Mouse (Mus musculus) liver, embryonic 11.5 days (tissue): ENCODE results near the gene Paxbp1. TPM values are rescaled to one million over a fixed set of nuclear protein-coding genes. Genes with fewer than 3 reads are reported as not detected.

Experiments
- ATAC-seq: fragments of 200-750 bp; cut with Nextera tagmentation; replicated peaks from 2 replicates; pipeline ENCODE4 v1.8.0; 2017; ENCODE audit warnings: moderate number of reproducible peaks, mild to moderate bottlenecking, moderate TSS enrichment, moderate library complexity; ENCODE audit not compliant: low FRiP score
- DNase-seq: peaks from one replicate; pipeline ENCODE4 v3.0.0-alpha.2; 2017; ENCODE audit warnings: low spot score
- H3K27ac ChIP-seq: fragments of 300-500 bp; sonication (generic); 2 replicates; pipeline ENCODE4 v1.5.1; 2014; ENCODE audit warnings: mild to moderate bottlenecking, low read depth, low read length, control low read depth
- H3K27me3 ChIP-seq: fragments of 300-500 bp; sonication (generic); replicated peaks from 2 replicates; pipeline ENCODE4 v1.6.1; 2014; ENCODE audit warnings: low read length, mixed read lengths; ENCODE audit not compliant: control insufficient read depth, insufficient read depth
- H3K36me3 ChIP-seq: fragments of 300-500 bp; sonication (generic); 2 replicates; pipeline ENCODE4 v1.6.1; 2014; ENCODE audit warnings: mild to moderate bottlenecking, low read length, moderate library complexity, mixed read lengths; ENCODE audit not compliant: control insufficient read depth, insufficient read depth
- H3K4me1 ChIP-seq: fragments of 300-500 bp; sonication (generic); replicated peaks from 2 replicates; pipeline ENCODE4 v1.6.1; 2014; ENCODE audit warnings: low read length, mixed read lengths; ENCODE audit not compliant: control insufficient read depth, insufficient read depth
- H3K4me2 ChIP-seq: fragments of 300-500 bp; sonication (generic); 2 replicates; pipeline ENCODE4 v1.6.1; 2014; ENCODE audit warnings: mild to moderate bottlenecking, control low read depth, moderate library complexity
- H3K4me3 ChIP-seq: fragments of 300-500 bp; sonication (generic); 2 replicates; pipeline ENCODE4 v1.5.1; 2014; ENCODE audit warnings: low read depth, low read length, control low read depth
- H3K9ac ChIP-seq: fragments of 300-500 bp; sonication (generic); 2 replicates; pipeline ENCODE4 v1.6.1; 2014; ENCODE audit warnings: low read depth, low read length, control low read depth
- H3K9me3 ChIP-seq: fragments of 300-500 bp; sonication (generic); 2 replicates; pipeline ENCODE4 v1.6.1; 2016; ENCODE audit warnings: low read length, inconsistent platforms, mixed read lengths; ENCODE audit not compliant: control insufficient read depth
- WGBS: fragments of 180-500 bp; shearing (Covaris S2); extraction: QIAGEN DNeasy Blood & Tissue Kit; methylation state at CpG from one replicate; pipeline ENCODE4 v1.1.7; 2014; 5-methylcytosine and 5-hydroxymethylcytosine counted together
- polyA plus RNA-seq: library from polyadenylated mRNA; unstranded; fragments of >200 nt; fragmentation: Nextera tagmentation; extraction: Ambion mirVana; gene quantifications from 2 replicates; pipeline ENCODE4 v1.2.1, GENCODE M21; 2014

Paxbp1 gene
- polyA plus RNA-seq, 1 experiment from 2014 or later = 61.1 TPM

DNA sequence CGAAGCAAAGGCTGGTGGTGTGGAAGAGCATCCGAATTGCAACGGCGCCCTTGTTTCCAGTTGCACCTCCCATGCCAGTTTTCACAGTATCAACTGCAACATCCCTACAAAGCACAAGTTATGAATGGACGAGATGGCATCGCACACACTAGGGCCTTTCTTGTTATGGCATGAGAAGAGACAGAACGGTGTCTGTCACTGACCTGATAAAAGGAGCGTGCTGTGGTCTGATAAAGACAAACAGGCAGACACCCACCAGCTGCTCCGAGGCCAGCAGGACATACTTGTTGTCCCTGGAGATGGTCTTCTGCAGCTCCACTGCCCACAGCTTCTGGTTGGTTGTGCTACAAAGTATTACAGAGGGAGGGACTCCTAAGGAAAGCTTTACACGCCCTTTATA, 80.0 kb downstream of the Paxbp1 start:
- Histone ChIP-seq H3K27me3 (no peaks in the 10 kb centered on the region), H3K4me3 (no peak overlapping the region), H3K9ac (no peak overlapping the region), H3K9me3 (no peaks in the 10 kb centered on the region), H3K4me1 (peaks cover 10% of the 10 kb centered on the region), H3K27ac (peak overlapping the region; percentile 81), H3K36me3 (peaks cover 12% of the 10 kb centered on the region; the same call in 1 of the 2 replicates), H3K4me2 (peak overlapping the region; percentile 55; the same call in 1 of the 2 replicates)
- DNase-seq (peak; percentile 45), ATAC-seq (peak; percentile 99)
- WGBS = 57% methylated on average over 10 of the region's 10 CpGs

Other genes with a start within 250 kb of the Paxbp1 start
- gene Urb1, start 234.1 kb downstream of the Paxbp1 start, polyA plus RNA-seq = 17.0 and 17.7 TPM in 2 replicates
- gene Eva1c, start 217.8 kb downstream of the Paxbp1 start, polyA plus RNA-seq = 0.25 and 0.55 TPM in 2 replicates
- 62.5 and 72.1 TPM in 2 replicates for gene Cfap298, start 109.4 kb downstream of the Paxbp1 start, polyA plus RNA-seq
- 20.5 and 22.7 TPM in 2 replicates for gene Synj1, start 33.2 kb downstream of the Paxbp1 start, polyA plus RNA-seq
- not detected in 2 replicates for gene 4932438H23Rik, start 50.6 kb upstream of the Paxbp1 start, polyA plus RNA-seq
- gene Olig2, start 180.9 kb upstream of the Paxbp1 start, polyA plus RNA-seq = not detected in 2 replicates
- gene Olig1, start 225.2 kb upstream of the Paxbp1 start, polyA plus RNA-seq = not detected in 2 replicates